Mouse (Mus musculus) right cerebral cortex, adult 2 months (tissue): ENCODE measurements around the gene Ap5z1.

Experiments used
- DNase-seq, 2 experiments: peaks; one replicate each; pipeline ENCODE4 v3.0.0; 2021 to 2022; ENCODE audit warnings: low spot score in 2 of 2

The Ap5z1 gene

DNA sequence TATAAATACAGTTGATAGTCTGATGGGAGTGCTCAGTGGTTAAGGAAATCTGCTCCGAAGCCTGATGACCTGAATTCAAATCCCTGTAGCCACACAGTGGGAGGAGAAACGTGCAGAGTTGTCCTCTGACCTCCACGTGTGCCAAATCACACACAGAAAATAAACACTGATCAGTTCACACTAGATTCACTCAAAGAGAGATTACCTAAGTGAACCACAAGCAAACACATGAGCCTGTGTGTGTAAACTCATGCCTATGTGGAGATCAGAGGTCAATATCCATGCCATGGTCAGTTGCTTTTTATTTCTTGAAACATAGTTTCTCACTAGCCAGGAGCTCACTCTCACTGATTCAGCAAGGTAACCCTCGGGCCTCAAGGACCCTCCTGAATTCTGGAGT lies 56.6 kb downstream of the Ap5z1 start:
- no peak for DNase-seq

DNA sequence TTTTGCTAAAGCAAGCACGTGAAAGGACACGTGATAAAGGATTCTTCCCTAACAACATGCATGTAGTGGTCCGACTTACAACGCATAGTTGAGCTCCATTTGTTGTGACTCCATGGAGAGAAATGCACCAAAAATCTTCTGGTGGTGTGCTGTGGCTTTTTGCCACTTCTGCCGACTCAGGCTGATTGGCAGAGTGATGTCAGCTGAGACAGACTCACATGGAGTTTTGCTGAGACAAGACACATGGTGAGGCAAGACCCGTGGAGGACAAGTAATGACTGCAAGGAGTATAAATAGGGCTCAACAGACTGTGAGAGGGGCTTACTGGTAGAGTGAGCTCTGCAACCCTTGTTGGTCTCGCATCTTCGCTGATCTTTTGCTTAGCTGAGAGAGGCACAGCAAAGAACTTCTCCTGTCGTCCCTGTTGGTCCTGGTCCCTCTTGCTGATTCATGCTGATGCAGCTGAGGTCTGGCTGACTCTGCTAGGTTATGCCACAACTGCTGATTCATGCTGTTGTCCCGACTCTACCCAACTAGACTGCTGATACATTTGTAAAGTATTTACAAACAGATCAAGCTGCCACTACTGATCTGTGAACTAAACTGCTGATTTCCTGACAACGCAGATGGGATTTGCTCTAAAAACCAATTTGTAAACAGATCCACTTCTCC lies 57.6 kb downstream of the Ap5z1 start:
- no peak for DNase-seq

DNA sequence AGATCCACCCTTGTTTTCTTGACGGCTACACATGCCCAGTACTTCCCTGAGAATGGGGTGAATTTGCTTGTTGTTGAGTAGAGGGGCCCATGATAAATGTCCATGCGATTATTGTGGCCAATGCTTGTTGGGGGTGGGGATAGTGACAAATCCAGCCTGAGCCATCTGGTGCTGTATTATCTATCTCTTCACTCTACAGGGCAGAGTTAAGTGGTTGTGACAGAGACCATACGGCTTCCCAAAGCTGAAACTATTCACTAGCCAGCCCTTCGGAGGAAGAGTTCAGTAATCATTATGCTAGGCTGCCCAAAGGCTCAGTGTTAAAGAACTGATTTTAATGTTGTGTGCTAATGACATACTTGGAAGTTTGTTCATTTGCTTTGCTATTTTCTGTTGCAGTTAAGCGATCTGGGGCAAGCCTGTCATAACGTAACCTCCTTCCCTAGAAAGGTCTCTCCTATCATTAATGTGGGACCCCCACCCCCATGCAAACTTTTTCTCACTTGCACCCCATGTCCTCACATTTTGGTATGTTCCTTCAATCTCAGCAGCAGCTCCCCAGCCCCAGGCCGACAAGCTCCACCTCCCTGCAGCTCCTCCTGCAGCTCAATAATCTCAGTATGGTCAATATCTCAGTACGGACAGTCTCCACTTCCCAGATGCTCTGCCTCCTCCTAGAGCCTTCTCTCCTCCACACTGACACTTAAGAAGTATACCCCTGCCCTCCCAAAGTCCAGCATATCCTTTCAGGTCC lies 61.1 kb downstream of the Ap5z1 start:
- no peak for DNase-seq
